Mouse (Mus musculus) Patski (cell line): ENCODE measurements around the gene AC109138.7. TPM values are rescaled to one million over a fixed set of nuclear protein-coding genes. Genes with fewer than 3 reads are reported as not detected.

ENCODE experiments used
- ATAC-seq: fragments of 100-300 bp; one replicate; pipeline ENCODE4 v1.8.0; 2021
- CTCF ChIA-PET: fragments of 350-600 bp; sonication (Branson Sonifier 250); formaldehyde crosslinking; loops from one replicate; lab custom pipeline; 2022; ENCODE audit warnings: inconsistent platforms; lab: Charles Lee
- POLR2A ChIA-PET: fragments of 350-600 bp; sonication (Branson Sonifier 250); formaldehyde crosslinking; loops from one replicate; lab custom pipeline; 2022; ENCODE audit warnings: antibody characterized with exemption, inconsistent platforms; lab: Charles Lee
- DNase-seq: peaks from one replicate; pipeline ENCODE4 v3.0.0-alpha.2; 2011; ENCODE audit warnings: low read depth, low spot score
- H3K27me3 ChIP-seq: fragments of 371-371 bp; one replicate; pipeline ENCODE4 v1.5.1; 2021
- CTCF ChIP-seq: fragments of 100-300 bp; IDR thresholded peaks from one replicate; pipeline ENCODE4 v1.5.1; 2021
- in situ Hi-C: fragments of 300-500 bp; cut with MboI; formaldehyde crosslinking; loops from 3 replicates; pipeline ENCODE4 v1.11.1; 2018; ENCODE audit warnings: low pct_unique_long_range_greater_than_20kb, mixed read lengths
- polyA plus RNA-seq: library from polyadenylated mRNA; unstranded; gene quantifications from one replicate; pipeline ENCODE4 v1.2.3, GENCODE M21; 2021

AC109138.7 gene
- polyA plus RNA-seq, 1 experiment from 2014 or later: 0.62 TPM

DNA sequence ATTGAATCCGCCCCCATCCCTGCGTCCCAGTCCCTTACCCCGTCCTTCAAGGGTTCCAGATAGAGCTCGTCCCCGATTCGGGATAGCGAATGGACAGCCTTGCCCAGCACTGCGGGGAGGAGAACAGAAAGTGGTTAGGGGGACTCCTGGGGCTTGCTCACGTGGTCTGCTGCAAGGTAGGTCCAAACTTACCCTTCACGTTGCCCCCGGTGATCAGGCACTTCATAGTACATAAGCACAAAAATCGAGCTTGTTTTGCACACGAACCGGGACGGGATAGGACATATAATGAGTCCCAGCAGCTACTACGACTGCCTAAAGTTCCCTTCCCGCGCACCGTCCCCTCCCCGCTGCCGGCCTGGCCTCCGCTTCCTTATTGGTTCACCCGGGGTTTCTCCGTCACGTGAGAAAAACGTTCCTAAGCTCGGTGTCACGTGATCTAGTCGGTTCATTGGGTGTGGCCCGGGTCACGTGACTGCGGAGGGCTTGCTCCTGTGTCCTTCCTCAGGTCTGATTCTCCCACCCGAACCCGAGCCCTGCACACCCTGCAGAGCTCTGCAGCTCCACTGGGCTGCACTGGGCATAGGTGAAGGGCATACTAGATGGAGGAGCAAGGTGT is 12.8 kb upstream of the AC109138.7 start, which contains the start of gene Rad9a:
TSS of gene Rad9a (minus strand) at position 372 of the 619 bp plus-strand sequence.
- ChIA-PET CTCF (interaction anchor here (0.9 to 2.2 kb wide), 11 partner anchors 9 to 102 kb away, joined by 3 to 9 read pairs (median 4); partner anchors contain the start of gene Aip), POLR2A (interaction anchor here (0.7 to 2.9 kb wide), 14 partner anchors 9 to 132 kb away, joined by 3 to 16 read pairs (median 4); partner anchors contain the start of gene Ppp1ca)
- in situ Hi-C loops: loop anchor here (5.0 kb wide), 2 partner anchors 46 to 79 kb away; no protein-coding TSS in a partner anchor

DNA sequence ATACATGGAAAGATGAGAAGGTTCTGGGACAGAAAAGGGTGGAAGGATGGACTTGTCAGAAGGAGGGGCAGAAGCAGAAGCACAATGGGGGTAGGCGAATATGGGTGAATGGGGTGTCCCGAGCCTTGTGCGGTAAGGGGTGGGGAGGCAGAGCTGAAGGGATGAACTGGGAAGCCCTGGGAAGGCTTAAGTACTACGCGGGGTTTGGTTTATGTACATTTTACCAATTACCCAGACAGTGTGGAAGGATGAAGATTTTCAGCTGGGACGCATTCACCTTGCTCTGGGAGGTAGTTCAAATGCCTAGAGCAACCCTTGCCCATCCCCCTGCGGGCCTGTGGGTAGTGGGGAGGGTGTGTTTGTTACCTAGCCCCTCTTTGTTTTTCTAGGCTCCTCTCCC is 12.0 kb upstream of the AC109138.7 start:
- ChIA-PET POLR2A (interaction anchor here (0.9 to 2.9 kb wide), 10 partner anchors 9 to 133 kb away, joined by 3 to 16 read pairs (median 4); partner anchors contain the start of gene Ppp1ca), CTCF (interaction anchor here (0.9 to 2.2 kb wide), 7 partner anchors 15 to 103 kb away, joined by 3 to 9 read pairs (median 4); partner anchors contain the start of gene Aip)
- no peak for TF ChIP-seq CTCF
- DNase-seq: no peak
- in situ Hi-C loops: loop anchor here (5.0 kb wide), 2 partner anchors 45 to 80 kb away; no protein-coding TSS in a partner anchor
- ATAC-seq: no peak
- H3K27me3 ChIP-seq: no peaks in the 10 kb centered on the region

More for the DNA sequence above, 12.8 kb upstream of the AC109138.7 start, which contains the start of gene Rad9a:
- ATAC-seq: peak; percentile 40
- peak; percentile 68 for DNase-seq
- no peaks in the 10 kb centered on the region for H3K27me3 ChIP-seq
- no peak for TF ChIP-seq CTCF

DNA sequence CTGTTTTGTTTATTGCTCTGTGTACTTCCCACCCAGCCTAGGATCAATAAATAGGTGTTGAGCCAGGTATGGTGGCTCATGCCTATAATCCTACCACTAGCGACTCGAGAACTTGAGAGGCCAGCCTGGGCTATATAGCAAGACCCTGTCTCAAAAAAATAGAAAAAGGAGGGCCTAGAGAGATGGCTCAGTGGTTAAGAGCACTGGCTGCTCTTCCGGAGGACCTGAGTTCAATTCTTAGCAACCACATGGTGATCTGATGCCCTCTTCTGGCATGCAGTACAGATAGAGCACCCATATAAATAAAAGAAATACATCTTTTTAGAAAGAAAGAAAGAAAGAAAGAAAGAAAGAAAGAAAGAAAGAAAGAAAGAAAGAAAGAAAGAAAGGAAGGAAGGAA is 11.0 kb upstream of the AC109138.7 start:
- TF ChIP-seq CTCF: no peak
- no peak for ATAC-seq
- ChIA-PET CTCF (no interaction called here), POLR2A (no interaction called here)
- no peaks in the 10 kb centered on the region for H3K27me3 ChIP-seq
- in situ Hi-C loops: loop anchor here (5.0 kb wide), 2 partner anchors 44 to 81 kb away; no protein-coding TSS in a partner anchor
- DNase-seq: no peak

DNA sequence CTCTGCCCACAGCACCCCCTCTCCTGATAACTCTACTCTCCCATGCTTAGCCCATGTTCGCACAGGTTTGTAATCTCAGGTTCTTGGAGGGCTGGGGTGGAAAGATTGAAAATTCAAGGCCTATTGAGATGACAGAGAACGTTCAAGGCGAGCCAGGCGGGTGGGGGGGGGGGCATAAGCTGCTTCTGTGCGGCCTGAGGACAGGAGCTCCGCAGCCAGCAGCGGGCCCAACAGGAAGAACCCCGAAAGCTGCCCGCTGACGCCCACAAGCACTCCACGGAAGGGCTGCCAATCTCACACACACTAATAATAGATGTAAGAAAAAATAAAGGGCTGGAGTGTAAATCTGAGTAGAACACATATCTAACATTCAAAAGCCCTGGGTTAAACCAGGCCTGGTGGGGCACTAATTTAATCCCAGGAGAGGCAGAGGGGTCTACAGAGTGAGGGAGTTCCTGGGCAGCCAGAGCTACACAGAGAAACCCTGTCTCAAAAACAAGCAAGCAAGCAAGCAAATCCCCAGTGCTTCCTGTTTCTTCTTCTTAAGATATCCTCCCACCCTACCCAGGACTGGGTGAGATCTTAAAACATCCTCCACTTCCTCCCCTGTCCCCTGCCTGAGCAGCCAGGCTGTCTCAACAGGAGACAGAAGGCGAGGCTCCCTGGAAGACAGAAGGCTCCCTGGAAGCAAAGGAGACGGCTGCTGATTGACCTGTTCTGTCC is 10.4 kb upstream of the AC109138.7 start:
- ATAC-seq (no peak), DNase-seq (no peak)
- TF ChIP-seq CTCF: no peak
- ChIA-PET POLR2A (no interaction called here), CTCF (interaction anchor here (1.0 to 17.4 kb wide), 3 partner anchors 22 to 79 kb away, joined by 3 to 396 read pairs (median 6); partner anchors contain the start of gene Pold4)
- in situ Hi-C loops: loop anchor here (5.0 kb wide), 2 partner anchors 44 to 81 kb away; no protein-coding TSS in a partner anchor
- no peaks in the 10 kb centered on the region for H3K27me3 ChIP-seq

DNA sequence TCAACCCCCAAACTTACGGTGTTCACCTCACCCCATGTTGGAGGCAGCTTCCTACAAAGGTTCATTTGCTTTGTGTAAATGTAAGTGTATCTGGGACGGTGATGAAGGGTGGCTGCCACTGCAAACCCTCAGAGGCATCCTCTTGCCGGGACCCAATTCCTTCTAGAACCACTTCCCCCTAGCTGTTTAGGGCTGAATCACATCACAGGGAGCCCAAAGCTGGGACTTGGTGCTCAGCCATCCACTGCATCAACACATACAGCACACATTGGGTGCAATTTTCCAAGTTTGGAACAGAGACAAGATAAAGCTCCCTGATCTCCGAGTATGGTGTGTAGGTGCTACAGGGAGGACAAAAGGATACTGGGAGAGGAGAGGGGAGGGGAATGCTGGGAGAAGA is 9.3 kb upstream of the AC109138.7 start:
- in situ Hi-C loops: loop anchor here (5.0 kb wide), 3 partner anchors 42 to 107 kb away; no protein-coding TSS in a partner anchor
- no peak for DNase-seq
- CTCF ChIA-PET: interaction anchor here (1.0 to 17.4 kb wide), 4 partner anchors 21 to 80 kb away, joined by 3 to 396 read pairs (median 4); partner anchors contain the start of gene Pold4

DNA sequence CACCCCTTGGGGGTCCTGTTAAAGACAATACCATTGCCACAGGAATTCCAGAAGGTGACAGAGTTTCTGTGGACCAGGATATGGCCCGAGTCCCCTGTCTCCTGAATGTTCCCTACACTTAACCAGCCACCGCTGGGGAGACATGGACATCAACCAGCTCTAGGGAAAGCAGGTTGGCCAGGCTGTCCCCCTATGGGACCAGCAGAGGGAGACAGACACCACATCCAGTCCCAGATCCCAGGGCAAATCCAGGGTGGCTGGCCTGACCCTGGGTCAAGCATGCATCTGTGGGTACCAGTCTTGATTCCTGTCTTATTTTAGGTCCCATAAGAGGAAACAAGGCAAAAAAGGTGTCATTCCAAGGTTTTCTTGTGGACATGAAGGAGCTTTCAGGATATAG is 7.2 kb upstream of the AC109138.7 start:
- ChIA-PET CTCF (interaction anchor here (0.7 to 17.4 kb wide), 21 partner anchors 8 to 122 kb away, joined by 3 to 396 read pairs (median 3); partner anchors contain the start of genes Pold4, Ppp1ca and Ssh3), POLR2A (interaction anchor here (0.8 to 16.4 kb wide), 7 partner anchors 10 to 93 kb away, joined by 3 to 199 read pairs (median 6); partner anchors contain the start of gene Pold4)
- no peaks in the 10 kb centered on the region for H3K27me3 ChIP-seq
- no peak for TF ChIP-seq CTCF
- ATAC-seq: peak; percentile 24
- in situ Hi-C loops: loop anchor here (5.0 kb wide), 1 partner anchor 105 kb away; no protein-coding TSS in a partner anchor
- DNase-seq: no peak

More for the DNA sequence above, 9.3 kb upstream of the AC109138.7 start:
- ATAC-seq: no peak
- no peak for TF ChIP-seq CTCF
- no peaks in the 10 kb centered on the region for H3K27me3 ChIP-seq
- POLR2A ChIA-PET: interaction anchor here (1.5 to 16.4 kb wide), 2 partner anchors 9 to 25 kb away, joined by 6 to 199 read pairs; partner anchors contain the start of genes AC109138.7, Clcf1 and Pold4

DNA sequence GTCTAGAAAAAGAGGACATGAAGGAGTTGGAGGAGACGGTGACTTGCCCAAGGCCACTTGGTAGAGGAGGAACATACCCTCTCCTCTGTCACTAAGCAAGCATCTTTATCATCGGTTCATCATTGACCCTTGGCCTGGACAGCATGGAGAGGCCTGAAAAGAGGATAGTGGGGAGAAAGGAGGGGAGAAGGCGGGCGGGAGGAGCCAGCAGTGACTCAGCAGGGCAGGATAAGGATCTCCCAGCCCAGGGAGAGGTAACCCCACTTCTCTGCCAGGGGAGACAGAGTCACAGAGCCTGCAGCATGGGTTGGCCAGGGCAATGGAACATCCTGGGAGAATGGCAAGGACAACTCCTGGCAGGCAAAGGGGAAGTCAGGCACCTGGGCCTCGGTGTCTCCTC is 5.6 kb upstream of the AC109138.7 start:
- TF ChIP-seq CTCF: no peak
- ATAC-seq: no peak
- no peaks in the 10 kb centered on the region for H3K27me3 ChIP-seq
- in situ Hi-C loops: loop anchor here (5.0 kb wide), 1 partner anchor 104 kb away; no protein-coding TSS in a partner anchor
- ChIA-PET POLR2A (interaction anchor here (0.8 to 16.4 kb wide), 4 partner anchors 9 to 22 kb away, joined by 4 to 199 read pairs (median 6); partner anchors contain the start of gene Pold4), CTCF (interaction anchor here (1.3 to 17.4 kb wide), 5 partner anchors 12 to 172 kb away, joined by 3 to 396 read pairs (median 12); partner anchors contain the start of gene Pold4)
- DNase-seq: no peak

DNA sequence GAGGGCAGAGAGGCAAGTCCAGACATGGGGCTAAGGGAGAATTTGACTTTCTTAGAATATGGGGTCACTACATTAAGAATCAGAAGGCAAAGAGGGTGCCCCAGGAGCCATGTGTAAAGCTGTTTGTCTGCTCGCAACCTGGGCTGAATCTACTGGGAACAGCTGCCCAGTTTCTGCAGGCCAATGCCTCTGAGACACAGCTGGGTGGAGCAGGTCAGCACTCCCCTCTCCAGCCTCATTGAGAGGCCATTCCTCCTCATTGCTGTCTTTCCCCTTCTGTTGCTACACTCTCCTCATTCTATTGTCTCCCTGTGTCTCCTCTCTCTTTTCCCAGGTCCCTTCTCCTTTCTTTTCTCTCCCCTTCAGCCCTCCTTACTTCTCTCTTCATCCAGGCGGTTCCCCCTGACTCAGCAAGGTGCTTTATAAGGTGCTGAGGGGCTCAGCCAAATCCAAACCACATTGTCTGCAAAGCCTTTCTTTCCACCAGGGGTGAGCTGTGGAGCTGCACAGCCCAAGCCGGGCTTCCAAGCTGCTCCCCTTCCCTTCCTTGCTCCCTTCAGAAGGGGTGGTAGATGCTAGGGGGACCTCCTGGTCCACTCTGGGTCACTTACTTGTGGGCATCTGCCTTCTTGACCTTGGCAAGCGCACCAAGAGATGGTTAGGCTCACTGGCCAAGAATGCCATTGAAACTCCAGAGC is 2.1 kb upstream of the AC109138.7 start:
- ATAC-seq: no peak
- no peaks in the 10 kb centered on the region for H3K27me3 ChIP-seq
- no peak for TF ChIP-seq CTCF
- CTCF ChIA-PET: interaction anchor here (0.9 to 17.4 kb wide), 2 partner anchors 14 to 20 kb away, joined by 3 to 396 read pairs; partner anchors contain the start of genes Pold4 and Ppp1ca
- no peak for DNase-seq
- in situ Hi-C loops: no loop called here
- POLR2A ChIA-PET: interaction anchor here (0.6 to 16.4 kb wide), 9 partner anchors 9 to 615 kb away, joined by 3 to 199 read pairs (median 6); partner anchors contain the start of gene Pold4

DNA sequence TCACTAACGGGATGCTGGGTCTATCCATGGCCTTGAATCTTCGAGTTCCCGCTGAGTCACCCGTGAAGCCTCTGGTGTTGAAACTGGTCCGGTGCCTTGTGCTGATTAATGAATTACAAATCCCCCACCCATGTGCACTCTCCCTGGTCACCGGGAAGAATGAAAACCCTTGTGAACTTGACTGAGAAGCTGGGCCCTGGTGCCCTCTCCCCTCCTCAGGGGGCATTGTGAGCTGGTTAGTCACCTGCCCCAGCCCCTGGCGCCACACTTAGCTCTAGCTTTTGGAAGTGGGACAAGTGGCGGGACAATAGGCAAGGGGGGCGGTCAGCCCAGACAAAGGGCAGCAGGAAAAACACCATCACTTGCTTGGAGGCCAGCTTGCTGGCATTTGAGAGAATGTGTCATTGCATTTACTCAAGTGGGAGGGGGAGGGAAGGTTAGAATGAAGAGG is 608 bp upstream of the AC109138.7 start:
- POLR2A ChIA-PET: interaction anchor here (0.6 to 16.4 kb wide), 12 partner anchors 8 to 340 kb away, joined by 3 to 199 read pairs (median 6); partner anchors contain the start of genes Cdk2ap2, Pold4, Ppp1ca and Rad9a
- peak; percentile 44 for ATAC-seq
- TF ChIP-seq CTCF: no peak
- in situ Hi-C loops: no loop called here
- DNase-seq: peak; percentile 99
- CTCF ChIA-PET: interaction anchor here (17.4 kb wide), 1 partner anchor 12 kb away, joined by 396 read pairs; the partner anchor contains the start of gene Pold4
- no peaks in the 10 kb centered on the region for H3K27me3 ChIP-seq
